Mouse (Mus musculus): ENCODE measurements around the gene Pfn3. TPM values are rescaled to one million over a fixed set of nuclear protein-coding genes. Genes with fewer than 3 reads are reported as not detected.

Pfn3 gene
- polyA plus RNA-seq, 1 experiment = 0.56 TPM

- 0 out of 2 replicates have a peak, but pooled peaks cover 1% of the 10 kb centered on the region for H3K4me1 ChIP-seq (ENCODE audit: control insufficient read depth, insufficient read depth, low read length)
- no peak overlapping the region for H3K27ac ChIP-seq (ENCODE audit: insufficient read depth, low read length)
- no peak overlapping the region for H3K4me3 ChIP-seq (ENCODE audit: insufficient read depth, low read length)
- no peak for TF ChIP-seq POLR2A (IDR thresholded peaks at IDR 0.05; ENCODE audit: extremely low read depth, insufficient read depth, low read length)
- TF ChIP-seq CTCF (IDR thresholded peaks at IDR 0.05; ENCODE audit: extremely low read depth, insufficient read depth, low read length) = no peak
Observed at GRCm38 (mm10) chr13:55374206-55374924, 40.7 kb downstream of the Pfn3 start.

DNA sequence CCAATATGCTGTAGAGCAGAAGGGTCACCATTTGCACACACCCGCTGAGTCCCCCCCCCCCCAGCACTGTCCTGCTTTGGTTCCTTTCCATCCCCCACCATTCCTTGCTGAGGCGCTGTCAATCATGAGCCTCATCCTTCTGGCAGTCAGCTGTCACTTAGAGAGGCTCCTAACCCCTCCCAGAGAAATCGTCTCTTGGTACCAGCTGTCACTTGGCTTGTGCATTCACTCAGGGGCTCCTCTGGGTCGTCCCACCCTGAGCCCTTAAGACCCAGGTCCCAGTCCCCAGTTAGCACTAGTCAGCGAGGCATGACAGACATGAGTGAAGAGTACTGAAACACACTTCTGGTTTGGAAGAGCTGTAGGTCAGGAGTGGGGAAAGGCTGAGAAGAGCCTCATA is 43.3 kb downstream of the Pfn3 start:
- Histone ChIP-seq H3K27ac (ENCODE audit: insufficient read depth, low read length) (no peak overlapping the region), H3K4me3 (ENCODE audit: insufficient read depth, low read length) (no peak overlapping the region), H3K4me1 (ENCODE audit: control insufficient read depth, insufficient read depth, low read length) (0 out of 2 replicates have a peak, but pooled peaks cover 3% of the 10 kb centered on the region)

GRCm38 (mm10) chr13:55371007-55371681 is 43.9 kb downstream of the Pfn3 start:
- H3K4me3 ChIP-seq (ENCODE audit: insufficient read depth, low read length) = no peak overlapping the region

More for the DNA sequence above, 43.3 kb downstream of the Pfn3 start:
- TF ChIP-seq POLR2A (IDR thresholded peaks at IDR 0.05; ENCODE audit: extremely low read depth, insufficient read depth, low read length) = no peak
- TF ChIP-seq CTCF (IDR thresholded peaks at IDR 0.05; ENCODE audit: extremely low read depth, insufficient read depth, low read length) = no peak

GRCm38 (mm10) chr13:55370234-55370633 is 44.8 kb downstream of the Pfn3 start:
- 0 out of 2 replicates have a peak, but pooled peaks cover 3% of the 10 kb centered on the region for H3K4me1 ChIP-seq (ENCODE audit: control insufficient read depth, insufficient read depth, low read length)
- H3K27ac ChIP-seq (ENCODE audit: insufficient read depth, low read length) = 0 out of 2 replicates have a peak overlapping the region, but pooled peaks have one; percentile 26
- TF ChIP-seq CTCF (IDR thresholded peaks at IDR 0.05; ENCODE audit: extremely low read depth, insufficient read depth, low read length) (no peak), POLR2A (IDR thresholded peaks at IDR 0.05; ENCODE audit: extremely low read depth, insufficient read depth, low read length) (no peak)
- H3K4me3 ChIP-seq (ENCODE audit: insufficient read depth, low read length) = peak overlapping the region; percentile 40

More at GRCm38 (mm10) chr13:55371007-55371681, 43.9 kb downstream of the Pfn3 start:
- Histone ChIP-seq H3K4me1 (ENCODE audit: control insufficient read depth, insufficient read depth, low read length) (0 out of 2 replicates have a peak, but pooled peaks cover 3% of the 10 kb centered on the region), H3K27ac (ENCODE audit: insufficient read depth, low read length) (no peak overlapping the region)
- no peak for TF ChIP-seq POLR2A (IDR thresholded peaks at IDR 0.05; ENCODE audit: extremely low read depth, insufficient read depth, low read length)

- Histone ChIP-seq H3K4me3 (ENCODE audit: insufficient read depth, low read length) (peak within 1 kb of the TSS; percentile 40), H3K27ac (ENCODE audit: insufficient read depth, low read length) (peak within 1 kb of the TSS; percentile 26; the same call in 1 of the 2 replicates), H3K4me1 (ENCODE audit: control insufficient read depth, insufficient read depth, low read length) (0 out of 2 replicates have a peak, but pooled peaks cover 3% of the 10 kb centered on the region)
- 0 out of 2 replicates have a peak, but pooled peaks have one; percentile 44 for TF ChIP-seq POLR2A (IDR thresholded peaks at IDR 0.05; ENCODE audit: extremely low read depth, insufficient read depth, low read length)
- no peak for TF ChIP-seq CTCF (IDR thresholded peaks at IDR 0.05; ENCODE audit: extremely low read depth, insufficient read depth, low read length)
Observed at GRCm38 (mm10) chr13:55369531-55370114, 45.4 kb downstream of the Pfn3 start, which contains the start of gene Rgs14. Gene Rgs14, plus strand, starts transcription at chr13:55369732.

- TF ChIP-seq CTCF (IDR thresholded peaks at IDR 0.05; ENCODE audit: extremely low read depth, insufficient read depth, low read length) = no peak
- TF ChIP-seq POLR2A (IDR thresholded peaks at IDR 0.05; ENCODE audit: extremely low read depth, insufficient read depth, low read length) = no peak
Observed at GRCm38 (mm10) chr13:55368401-55368800, 46.6 kb downstream of the Pfn3 start.

More at GRCm38 (mm10) chr13:55368401-55368800, 46.6 kb downstream of the Pfn3 start:
- Histone ChIP-seq H3K27ac (ENCODE audit: insufficient read depth, low read length) (no peak overlapping the region), H3K4me1 (ENCODE audit: control insufficient read depth, insufficient read depth, low read length) (0 out of 2 replicates have a peak, but pooled peaks cover 3% of the 10 kb centered on the region), H3K4me3 (ENCODE audit: insufficient read depth, low read length) (no peak overlapping the region)

Other genes starting within 250 kb of the Pfn3 start
- 37.4 and 38.0 TPM in 2 replicates for gene Nsd1, start 205.4 kb downstream of the Pfn3 start, polyA plus RNA-seq (2012; rRNA removed)
- 168 and 177 TPM in 2 replicates for gene Prelid1, start 94.7 kb downstream of the Pfn3 start, polyA plus RNA-seq (2012; rRNA removed)
- 148 and 163 TPM in 2 replicates for gene Rab24, start 93.3 kb downstream of the Pfn3 start, polyA plus RNA-seq (2012; rRNA removed)
- 1.2 and 1.9 TPM in 2 replicates for gene Mxd3, start 85.4 kb downstream of the Pfn3 start, polyA plus RNA-seq (2012; rRNA removed)
- gene Lman2, start 52.4 kb downstream of the Pfn3 start, polyA plus RNA-seq (2012; rRNA removed) = 53.0 and 57.0 TPM in 2 replicates
- gene Rgs14, start 45.5 kb downstream of the Pfn3 start, polyA plus RNA-seq (2012; rRNA removed) = 40.2 and 44.9 TPM in 2 replicates
- 0.21 and 0.30 TPM in 2 replicates for gene Slc34a1, start 17.0 kb downstream of the Pfn3 start, polyA plus RNA-seq (2012; rRNA removed)
- 0.63 and 1.0 TPM in 2 replicates for gene F12, start 11.6 kb upstream of the Pfn3 start, polyA plus RNA-seq (2012; rRNA removed)
- 75.3 and 80.1 TPM in 2 replicates for gene Grk6, start 29.8 kb upstream of the Pfn3 start, polyA plus RNA-seq (2012; rRNA removed)
- gene Prr7, start 49.0 kb upstream of the Pfn3 start, polyA plus RNA-seq (2012; rRNA removed) = 68.1 and 73.5 TPM in 2 replicates
- gene Dbn1, start 72.9 kb upstream of the Pfn3 start, polyA plus RNA-seq (2012; rRNA removed) = 336 and 368 TPM in 2 replicates
- gene Pdlim7, start 98.4 kb upstream of the Pfn3 start, polyA plus RNA-seq (2012; rRNA removed) = 168 and 171 TPM in 2 replicates
- 15.6 and 16.8 TPM in 2 replicates for gene Dok3, start 114.1 kb upstream of the Pfn3 start, polyA plus RNA-seq (2012; rRNA removed)
- gene Ddx41, start 121.4 kb upstream of the Pfn3 start, polyA plus RNA-seq (2012; rRNA removed) = 81.1 and 87.4 TPM in 2 replicates
- 138 and 157 TPM in 2 replicates for gene Fam193b, start 155.9 kb upstream of the Pfn3 start, polyA plus RNA-seq (2012; rRNA removed)
- 111 and 125 TPM in 2 replicates for gene Tmed9, start 158.5 kb upstream of the Pfn3 start, polyA plus RNA-seq (2012; rRNA removed)
- 30.8 and 31.1 TPM in 2 replicates for gene B4galt7, start 184.7 kb upstream of the Pfn3 start, polyA plus RNA-seq (2012; rRNA removed)
- gene Caml, start 207.8 kb upstream of the Pfn3 start, polyA plus RNA-seq (2012; rRNA removed) = 67.2 and 73.7 TPM in 2 replicates
- 44.5 and 48.3 TPM in 2 replicates for gene Ddx46, start 219.8 kb upstream of the Pfn3 start, polyA plus RNA-seq (2012; rRNA removed)